Mouse (Mus musculus): ENCODE data around the gene Mcm5.

Gene Mcm5

DNA sequence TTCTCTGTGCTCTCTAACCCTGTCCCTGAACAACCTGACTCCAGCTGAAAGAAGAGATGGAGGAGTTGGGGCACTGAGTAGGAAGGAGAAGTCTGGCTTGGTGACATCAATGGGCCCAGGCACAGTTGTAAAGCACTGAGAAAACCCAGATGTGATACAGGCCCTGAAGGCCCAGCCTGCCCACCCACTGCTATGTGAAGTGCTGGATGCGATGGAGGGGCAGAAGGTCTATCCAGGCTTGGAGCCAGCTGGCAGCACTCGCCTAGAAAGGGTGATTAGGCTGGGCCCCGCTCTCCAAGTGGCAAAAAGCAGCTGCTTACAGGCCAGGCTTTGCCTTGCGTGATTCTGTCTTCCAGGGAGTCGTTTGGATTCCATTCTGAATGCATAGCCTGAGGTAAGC, 60.0 kb downstream of the Mcm5 start:
- 56% methylated on average over 5 of the region's 5 CpGs for WGBS

DNA sequence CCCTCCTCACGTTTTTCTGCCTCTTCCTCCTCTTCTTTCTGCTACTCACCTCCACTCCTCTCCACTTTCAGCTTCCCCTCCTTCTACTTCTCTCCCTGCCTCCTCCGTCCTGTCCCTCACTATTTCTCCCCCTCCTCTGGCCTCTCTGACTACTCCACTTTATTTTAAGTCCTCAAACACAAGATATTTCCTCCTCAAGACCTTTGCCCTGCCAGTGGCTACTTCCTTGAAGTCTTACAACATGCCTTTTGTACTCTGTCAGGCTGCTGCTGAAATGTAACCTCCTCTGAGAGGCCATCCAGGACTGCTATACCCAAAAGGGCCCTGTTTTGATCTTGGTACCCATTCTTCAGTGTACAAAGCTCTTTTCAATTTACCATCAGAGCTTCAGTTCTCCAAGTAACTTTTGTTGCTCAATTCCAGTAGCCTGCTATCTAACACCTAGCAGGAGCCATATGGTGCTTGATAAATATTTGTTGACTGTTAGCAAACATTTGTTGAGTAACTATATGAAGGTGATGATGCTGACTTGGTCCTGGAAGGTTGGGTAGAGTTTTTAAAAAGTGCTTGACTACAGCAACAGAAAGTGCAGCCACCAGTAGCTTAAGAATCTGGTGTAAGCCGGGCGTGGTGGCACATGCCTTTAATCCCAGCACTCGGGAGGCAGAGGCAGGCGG, 62.8 kb downstream of the Mcm5 start:
- 85% methylated on average over 6 of the region's 6 CpGs for WGBS

Measured in cerebral cortex, adult 2 months (tissue).